20 mouse cellular contexts compared by ENCODE assay signal in genomic region chr15:78564764-78565435, GRCm38 (mm10). TPM values are rescaled to one million over a fixed set of nuclear protein-coding genes. Genes with fewer than 3 reads are reported as not detected.
DNase-seq lines count a peak whose midpoint lies in the region; ATAC-seq and TF ChIP-seq lines count a peak whose summit lies in the region.
"Had no signal": no experiment of that assay in that cellular context is flagged by ENCODE, and none has a peak within 500 bp of the region (broad histone marks: within the 10 kb centered on the region; RNA-seq: fewer than 3 reads in every experiment).

No protein-coding gene starts in this region.

- no peaks in the 10 kb centered on the region for H3K9me3 ChIP-seq in megakaryocyte, embryonic 14.5 days
- no peaks in the 10 kb centered on the region for H3K9me3 ChIP-seq in liver, embryonic 14.5 days (ENCODE audit: control insufficient read depth, low read length)
- H3K9me3 ChIP-seq in intestine, embryonic 15.5 days = no peaks in the 10 kb centered on the region
- H3K9me3 ChIP-seq: forebrain, embryonic 13.5 days; neural tube, embryonic 12.5 days had no signal

- peak overlapping the region; percentile 45 for H3K4me2 ChIP-seq in liver, embryonic 14.5 days (ENCODE audit: low read depth)
- H3K4me2 ChIP-seq in intestine, embryonic 15.5 days (replicated peaks) = no peak overlapping the region
- H3K4me2 ChIP-seq: forebrain, embryonic 13.5 days; neural tube, embryonic 12.5 days had no signal

- H3K4me1 ChIP-seq in megakaryocyte, embryonic 14.5 days = peaks cover 91% of the 10 kb centered on the region
- H3K4me1 ChIP-seq in bone marrow, adult 2 months (ENCODE audit: control insufficient read depth, insufficient read depth, low read length) = peaks cover 26% of the 10 kb centered on the region
- peaks cover 20 to 31% of the 10 kb centered on the region in 2 experiments for H3K4me1 ChIP-seq in liver, embryonic 14.5 days (replicated peaks; ENCODE audit: control insufficient read depth in 2 of 2, insufficient read depth in 2 of 2, low read length in 1 of 2)
- H3K4me1 ChIP-seq in intestine, embryonic 15.5 days (replicated peaks) = no peaks in the 10 kb centered on the region
- H3K4me1 ChIP-seq: forebrain, embryonic 13.5 days; neural tube, embryonic 12.5 days had no signal

- H3K9ac ChIP-seq in liver, embryonic 14.5 days (replicated peaks) = peak overlapping the region; percentile 44
- H3K9ac ChIP-seq in intestine, embryonic 15.5 days = no peak overlapping the region
- H3K9ac ChIP-seq: forebrain, embryonic 13.5 days; neural tube, embryonic 12.5 days had no signal

- H3K27ac ChIP-seq in bone marrow, adult 2 months (ENCODE audit: control insufficient read depth, insufficient read depth, low read depth, low read length, poor library complexity) = peak overlapping the region; percentile 89
- H3K27ac ChIP-seq in liver, embryonic 14.5 days = peak overlapping the region; percentile 45
- H3K27ac ChIP-seq in intestine, embryonic 15.5 days = no peak overlapping the region
- H3K27ac ChIP-seq: forebrain, embryonic 13.5 days; hindbrain, postnatal 0 days; kidney, postnatal 0 days; neural tube, embryonic 12.5 days had no signal

- H3K27me3 ChIP-seq in megakaryocyte, embryonic 14.5 days (replicated peaks) = no peaks in the 10 kb centered on the region
- no peaks in the 10 kb centered on the region for H3K27me3 ChIP-seq in liver, embryonic 14.5 days (ENCODE audit: control insufficient read depth, insufficient read depth, low read length)
- H3K27me3 ChIP-seq in intestine, embryonic 15.5 days (replicated peaks) = no peaks in the 10 kb centered on the region
- H3K27me3 ChIP-seq: forebrain, embryonic 13.5 days; neural tube, embryonic 12.5 days had no signal

- no peak for TF ChIP-seq CTCF in bone marrow, adult 2 months (IDR thresholded peaks at IDR 0.05; ENCODE audit: control insufficient read depth, insufficient read depth, low read length)
- 0 out of 2 replicates have a peak, but pooled peaks have one; percentile 15 for TF ChIP-seq CTCF in liver, embryonic 14.5 days (IDR thresholded peaks at IDR 0.05; ENCODE audit: low read depth)

- ATAC-seq in megakaryocyte, adult 5-6 weeks (ENCODE audit: poor library complexity, severe bottlenecking) = no peak
- ATAC-seq in liver, embryonic 14.5 days (ENCODE audit: insufficient read depth) = peak; percentile 84
- no peak for ATAC-seq in intestine, embryonic 15.5 days
- ATAC-seq: forebrain, embryonic 13.5 days; hindbrain, postnatal 0 days had no signal

- DNase-seq in CD4-positive helper T cell, adult 2 months (ENCODE audit: low read depth, low spot score) = peak; percentile 54
- peak in 2 of 3 experiments; percentile 28 to 47 for DNase-seq in liver, embryonic 14.5 days (ENCODE audit: low read depth in 3 of 3, low spot score in 3 of 3)
- DNase-seq in cerebellum, postnatal 36 days = no peak
- DNase-seq in kidney, adult 8-10 months = no peak
- DNase-seq: adrenal gland, postnatal 10 days; cerebellum, adult 11-12 months; cerebellum, postnatal 14 days; gastrocnemius, postnatal 14 days; heart, adult 18-20 months; heart, postnatal 4 days; kidney, adult 11 months had no signal

- WGBS in bone marrow, adult 2 months = 59% methylated on average over 11 of the region's 11 CpGs
- 37% methylated on average over 11 of the region's 11 CpGs for WGBS in liver, embryonic 14.5 days (ENCODE audit: insufficient replicate concordance)
- WGBS in intestine, embryonic 15.5 days = 65% methylated on average over 11 of the region's 11 CpGs

- peak; percentile 71 for TF ChIP-seq EP300 in liver, embryonic 14.5 days (IDR thresholded peaks at IDR 0.05; ENCODE audit: low read depth)

- peaks cover 95% of the 10 kb centered on the region for H3K36me3 ChIP-seq in megakaryocyte, embryonic 14.5 days (replicated peaks; ENCODE audit: low read length)
- H3K36me3 ChIP-seq in liver, embryonic 14.5 days (replicated peaks; ENCODE audit: control insufficient read depth, insufficient read depth, low read depth) = peaks cover 9% of the 10 kb centered on the region; the same call in 1 of the 2 replicates
- H3K36me3 ChIP-seq in intestine, embryonic 15.5 days = no peaks in the 10 kb centered on the region
- H3K36me3 ChIP-seq: neural tube, embryonic 12.5 days had no signal

- no peak for TF ChIP-seq POLR2A in bone marrow, adult 2 months (IDR thresholded peaks at IDR 0.05; ENCODE audit: borderline replicate concordance, control insufficient read depth, low read depth, low read length)

- peak overlapping the region; percentile 84 for H3K4me3 ChIP-seq in megakaryocyte, embryonic 14.5 days (replicated peaks)
- peak overlapping the region; percentile 8 for H3K4me3 ChIP-seq in bone marrow, adult 2 months (replicated peaks; ENCODE audit: control insufficient read depth, low read depth, low read length)
- no peak overlapping the region for H3K4me3 ChIP-seq in liver, embryonic 14.5 days (ENCODE audit: insufficient read depth in 1 of 2, low read depth in 2 of 2, low read length in 2 of 2)
- H3K4me3 ChIP-seq in intestine, embryonic 15.5 days (replicated peaks) = no peak overlapping the region
- H3K4me3 ChIP-seq: forebrain, embryonic 13.5 days; neural tube, embryonic 12.5 days had no signal

RNA-seq across cellular contexts. Expression of gene Rac2, which starts 7.7 kb away (rescaled TPM):
- polyA plus RNA-seq in megakaryocyte, embryonic 14.5 days (2012; ENCODE audit: insufficient read depth, low replicate concordance) = 860 and 3,464 TPM in 2 replicates
- 581 and 637 TPM in 2 replicates for total RNA-seq in megakaryocyte, adult 5-6 weeks (2015)
- total RNA-seq in megakaryocyte, adult 5-6 weeks (2017) = 416 and 453 TPM in 2 replicates
- 94.5 and 156 TPM in 2 replicates for polyA plus RNA-seq in bone marrow, adult 2 months (2011; ENCODE audit: insufficient read depth, insufficient read length, low replicate concordance, missing spikeins)
- polyA plus RNA-seq in liver, embryonic 14.5 days (2012; rRNA removed) = 57.5 and 69.6 TPM in 2 replicates
- 108 and 117 TPM in 2 replicates for polyA plus RNA-seq in liver, embryonic 14.5 days (2014; fragmentation: Nextera tagmentation; extraction: Ambion mirVana)
- 15.7 and 21.4 TPM in 2 replicates for polyA plus RNA-seq in intestine, embryonic 15.5 days (2015; fragmentation: Nextera tagmentation; extraction: Ambion mirVana)

RNA-seq across cellular contexts. Expression of gene Sstr3, which starts 20.4 kb away (rescaled TPM):
- not detected in 2 replicates for polyA plus RNA-seq in megakaryocyte, embryonic 14.5 days (2012; ENCODE audit: insufficient read depth, low replicate concordance)
- 0.02 TPM in 1 of 2 replicates, not detected in the other for total RNA-seq in megakaryocyte, adult 5-6 weeks (2015)
- total RNA-seq in megakaryocyte, adult 5-6 weeks (2017) = not detected in 2 replicates
- not detected in 2 replicates for polyA plus RNA-seq in bone marrow, adult 2 months (2011; ENCODE audit: insufficient read depth, insufficient read length, low replicate concordance, missing spikeins)
- 0.01 and 0.02 TPM in 2 replicates for polyA plus RNA-seq in liver, embryonic 14.5 days (2012; rRNA removed)
- polyA plus RNA-seq in liver, embryonic 14.5 days (2014; fragmentation: Nextera tagmentation; extraction: Ambion mirVana) = 0.03 TPM in 1 of 2 replicates, not detected in the other
- polyA plus RNA-seq in intestine, embryonic 15.5 days (2015; fragmentation: Nextera tagmentation; extraction: Ambion mirVana) = 0.23 and 0.24 TPM in 2 replicates
- total RNA-seq: heart, adult 18-20 months had no signal
- polyA plus RNA-seq: heart, embryonic 14.5 days had no signal

RNA-seq across cellular contexts. Expression of gene Cyth4, which starts 31.9 kb away (rescaled TPM):
- 27.7 and 31.6 TPM in 2 replicates for polyA plus RNA-seq in megakaryocyte, embryonic 14.5 days (2012; ENCODE audit: insufficient read depth, low replicate concordance)
- 137 and 141 TPM in 2 replicates for total RNA-seq in megakaryocyte, adult 5-6 weeks (2015)
- 263 and 285 TPM in 2 replicates for total RNA-seq in megakaryocyte, adult 5-6 weeks (2017)
- 49.8 and 105 TPM in 2 replicates for polyA plus RNA-seq in bone marrow, adult 2 months (2011; ENCODE audit: insufficient read depth, insufficient read length, low replicate concordance, missing spikeins)
- polyA plus RNA-seq in liver, embryonic 14.5 days (2012; rRNA removed) = 6.4 and 7.6 TPM in 2 replicates
- polyA plus RNA-seq in liver, embryonic 14.5 days (2014; fragmentation: Nextera tagmentation; extraction: Ambion mirVana) = 4.3 and 4.9 TPM in 2 replicates
- 8.0 and 8.2 TPM in 2 replicates for polyA plus RNA-seq in intestine, embryonic 15.5 days (2015; fragmentation: Nextera tagmentation; extraction: Ambion mirVana)

RNA-seq across cellular contexts. Expression of gene C1qtnf6, which starts 33.7 kb away (rescaled TPM):
- 22.8 and 31.2 TPM in 2 replicates for polyA plus RNA-seq in megakaryocyte, embryonic 14.5 days (2012; ENCODE audit: insufficient read depth, low replicate concordance)
- total RNA-seq in megakaryocyte, adult 5-6 weeks (2015) = 2.4 and 2.7 TPM in 2 replicates
- total RNA-seq in megakaryocyte, adult 5-6 weeks (2017) = 0.89 TPM in 1 of 2 replicates, not detected in the other
- polyA plus RNA-seq in bone marrow, adult 2 months (2011; ENCODE audit: insufficient read depth, insufficient read length, low replicate concordance, missing spikeins) = 2.4 and 2.7 TPM in 2 replicates
- polyA plus RNA-seq in liver, embryonic 14.5 days (2012; rRNA removed) = 4.1 and 4.6 TPM in 2 replicates
- polyA plus RNA-seq in liver, embryonic 14.5 days (2014; fragmentation: Nextera tagmentation; extraction: Ambion mirVana) = 4.7 and 5.0 TPM in 2 replicates
- 22.0 and 22.3 TPM in 2 replicates for polyA plus RNA-seq in intestine, embryonic 15.5 days (2015; fragmentation: Nextera tagmentation; extraction: Ambion mirVana)

Comparison
In these comparisons a context has a peak if more than half of its experiments do, and no peak if none do; other contexts are left out.
1. H3K4me3 ChIP-seq: peak in megakaryocyte, embryonic 14.5 days (single experiment) and bone marrow, adult 2 months (single experiment); none in liver, embryonic 14.5 days (0 of 2) and intestine, embryonic 15.5 days (single experiment).
2. DNase-seq: peak in CD4-positive helper T cell, adult 2 months (single experiment) and liver, embryonic 14.5 days (2 of 3); none in cerebellum, postnatal 36 days (0 of 2) and kidney, adult 8-10 months (0 of 2).